Mouse (Mus musculus) layer of hippocampus, postnatal 10 days (tissue): ENCODE measurements around the gene BC048403. TPM values are rescaled to one million over a fixed set of nuclear protein-coding genes. Genes with fewer than 3 reads are reported as not detected.

Experiments
- DNase-seq, 2 experiments: peaks; one replicate each; pipeline ENCODE4 v3.0.0; 2021; ENCODE audit warnings: low spot score in 2 of 2
- long read RNA-seq: library from polyadenylated mRNA; stranded (forward); transcript quantifications from one replicate; pipeline ENCODE4 v2.0.0, GENCODE M21; 2023
- total RNA-seq, 2 experiments: library from RNA; stranded (reverse); gene quantifications; 2 replicates each; pipeline ENCODE4 v1.2.3; 2021

The BC048403 gene
- 1 to 10 TPM; 6.8 to 8.0 TPM for total RNA-seq
- long read RNA-seq, partial matches to known transcripts, result 1 of 6 reads
- long read RNA-seq, other reads (novel, unspliced or antisense), result 2 of 6 reads

DNA sequence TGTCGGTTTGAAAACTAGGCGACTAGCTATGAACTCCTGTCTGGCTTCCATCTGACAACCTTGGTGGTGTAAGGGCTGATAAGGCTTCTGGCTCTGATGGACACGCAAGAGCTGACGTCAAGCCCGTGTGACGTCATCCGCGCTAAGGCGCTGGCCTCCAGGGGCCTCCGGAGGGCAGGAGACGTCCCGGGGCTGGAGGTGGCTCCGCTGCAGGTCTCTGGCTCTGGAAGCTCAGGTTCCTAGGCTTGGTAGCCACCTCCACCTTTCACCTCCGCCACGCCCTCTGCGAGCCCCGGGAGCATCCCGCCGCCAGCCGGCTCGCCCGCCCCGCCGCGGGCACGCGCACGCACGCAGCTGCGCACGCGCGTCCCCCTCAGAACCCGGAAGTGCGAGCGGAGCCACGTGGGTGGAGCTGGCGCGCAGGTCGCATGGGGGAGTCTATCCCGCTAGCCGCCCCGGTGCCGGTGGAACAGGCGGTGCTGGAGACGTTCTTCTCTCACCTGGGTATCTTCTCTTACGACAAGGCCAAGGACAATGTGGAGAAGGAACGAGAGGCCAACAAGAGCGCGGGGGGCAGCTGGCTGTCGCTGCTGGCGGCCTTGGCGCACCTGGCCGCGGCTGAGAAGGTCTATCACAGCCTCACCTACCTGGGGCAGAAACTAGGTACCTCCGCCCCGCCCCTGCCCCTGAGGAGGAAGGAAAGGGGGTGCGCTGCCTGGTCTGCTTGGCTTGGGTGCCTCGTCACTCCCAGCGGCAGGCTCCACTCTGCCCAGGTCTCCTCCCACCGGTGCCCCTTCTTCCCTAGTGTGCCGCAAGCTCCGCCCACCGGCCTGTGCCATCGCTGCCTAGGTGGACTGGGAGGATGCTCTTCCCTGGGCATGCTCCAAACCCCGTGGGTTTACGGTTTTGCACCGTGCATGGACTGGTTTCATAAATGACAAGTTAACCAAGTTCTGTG, at the start of gene BC048403:
TSS of gene BC048403 (plus strand) at position 390 of the 958 bp plus-strand sequence.
- DNase-seq, result peak; percentile 85 to 91

DNA sequence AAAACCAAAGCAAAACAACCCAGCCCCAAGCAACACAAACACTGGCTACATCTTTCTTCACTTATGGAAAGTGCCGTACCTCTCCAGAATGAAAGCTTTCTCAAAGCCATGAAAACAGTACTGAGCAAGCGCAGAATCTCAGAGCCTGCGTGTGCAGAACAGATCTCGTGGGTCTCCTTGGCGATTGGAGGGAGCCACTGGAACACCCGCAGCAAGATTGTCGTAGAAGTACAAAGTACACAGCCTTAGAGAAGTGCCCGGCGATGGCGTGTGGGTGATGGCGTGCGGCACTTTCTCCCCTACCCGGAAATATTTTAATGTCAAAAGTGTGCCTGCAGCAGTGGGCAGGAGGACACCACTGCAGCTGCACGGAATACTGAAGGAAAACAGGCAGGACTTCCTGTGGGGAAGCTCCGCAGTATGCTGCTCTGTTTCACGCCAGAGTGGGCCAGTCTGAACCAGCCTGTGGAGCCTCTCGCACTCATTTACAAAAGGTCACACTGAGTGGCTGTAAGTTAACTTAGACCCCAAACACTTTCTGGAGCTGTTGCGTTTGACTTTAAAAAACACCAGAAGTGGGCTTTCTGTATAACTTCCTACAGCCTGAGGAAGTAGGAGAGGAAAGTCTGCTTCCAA, 46.7 kb upstream of the BC048403 start:
- DNase-seq, result no peak

DNA sequence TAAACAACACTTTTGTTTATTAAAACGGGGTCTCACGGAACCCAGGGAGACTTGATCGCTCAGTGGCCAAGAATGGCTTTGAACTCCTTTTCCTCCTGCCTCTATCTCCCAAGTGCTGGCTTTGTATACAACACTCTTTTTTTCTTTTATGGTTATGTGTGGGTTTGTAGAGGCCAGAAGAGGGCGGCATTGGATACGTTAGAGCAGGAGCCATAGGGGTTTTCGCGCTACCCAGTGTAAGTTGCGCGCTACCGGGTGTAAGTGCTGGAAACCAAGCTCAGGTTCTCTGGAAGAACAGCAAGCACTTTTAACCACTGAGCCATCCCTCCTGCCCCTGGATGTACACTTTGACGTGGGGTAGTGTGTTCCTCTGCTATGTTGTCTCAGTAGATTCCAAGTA, 45.2 kb upstream of the BC048403 start:
- no peak for DNase-seq

DNA sequence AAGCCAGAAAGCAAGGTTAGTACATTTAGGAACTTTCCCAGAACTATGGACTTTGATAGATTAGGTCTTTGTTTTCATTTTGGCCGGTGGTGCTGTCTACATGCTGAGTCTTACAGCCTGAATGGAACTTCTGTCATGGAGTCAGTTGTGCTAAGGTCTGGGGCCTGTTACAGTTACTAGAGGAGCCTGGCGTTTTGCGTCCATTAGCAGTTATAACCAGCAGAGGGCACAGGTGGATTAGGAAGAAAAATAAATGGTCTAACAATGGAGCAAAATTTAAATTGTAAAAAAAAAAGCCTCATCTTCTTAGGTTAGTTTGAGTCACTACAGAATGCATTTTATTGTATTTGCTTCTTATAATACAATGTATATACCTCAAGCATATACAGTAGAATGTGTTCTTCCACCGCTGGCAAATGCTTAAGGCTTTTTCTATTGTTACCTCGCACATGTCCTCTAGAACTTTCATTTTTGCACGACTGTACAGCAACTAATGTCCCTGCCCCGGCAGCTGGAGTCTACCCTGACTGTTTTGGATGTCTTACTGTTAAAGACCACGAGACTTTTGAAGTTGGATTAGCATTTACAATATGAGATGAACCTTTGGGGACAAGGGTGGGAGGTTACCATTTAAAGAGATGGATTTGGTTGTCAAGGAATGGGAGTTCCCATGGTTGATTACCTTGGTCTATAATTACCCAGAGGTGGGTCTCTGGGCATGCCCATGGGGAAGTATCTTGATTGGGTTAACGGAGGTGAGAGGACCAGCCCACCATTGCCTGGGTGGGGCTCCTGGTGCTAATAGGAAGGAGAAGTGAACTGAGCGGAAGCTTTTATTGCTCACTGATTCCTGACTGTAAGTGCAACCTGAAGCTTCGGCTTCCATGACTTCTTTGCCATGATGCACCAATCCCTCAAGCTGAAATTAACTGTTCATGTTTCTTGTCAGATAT, 38.2 kb upstream of the BC048403 start:
- peak; percentile 65 to 71 for DNase-seq

DNA sequence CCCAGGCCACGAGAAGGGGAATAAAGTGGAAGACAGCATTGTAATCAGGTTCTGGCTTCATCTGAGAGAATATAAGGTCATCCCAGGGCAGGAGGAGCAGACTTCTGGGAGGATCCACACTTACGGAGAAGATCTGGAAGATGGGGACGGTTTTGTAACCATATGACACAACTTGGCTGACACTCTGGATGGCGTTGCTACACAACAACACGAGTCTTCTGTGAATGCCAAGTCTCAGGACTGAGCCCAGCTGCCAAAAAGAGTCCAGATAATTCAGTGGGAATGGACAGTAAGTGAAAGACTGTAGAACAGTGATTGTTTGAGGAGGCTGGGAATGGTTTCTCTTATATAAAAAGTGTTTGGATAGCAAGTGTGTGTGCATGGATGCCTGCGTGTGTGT, 36.1 kb upstream of the BC048403 start:
- no peak for DNase-seq

DNA sequence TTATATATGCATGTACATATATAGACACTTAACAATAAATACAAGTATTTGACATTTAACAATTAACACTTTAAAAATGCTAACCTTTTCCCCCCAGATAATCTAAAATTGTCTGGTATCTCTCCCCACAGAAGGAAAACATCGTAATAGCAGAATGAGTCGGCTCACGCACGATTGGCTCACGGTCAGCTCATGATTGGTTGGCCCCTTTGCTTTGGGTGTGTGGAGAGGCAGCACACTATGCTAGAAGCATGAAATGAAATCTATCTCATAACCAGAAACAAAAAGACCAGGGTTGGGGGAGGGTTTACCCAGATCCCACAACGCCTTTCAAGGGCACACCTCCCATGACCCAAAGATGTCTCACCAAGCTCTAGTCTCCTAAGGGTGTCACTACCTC, 34.9 kb upstream of the BC048403 start:
- no peak for DNase-seq

DNA sequence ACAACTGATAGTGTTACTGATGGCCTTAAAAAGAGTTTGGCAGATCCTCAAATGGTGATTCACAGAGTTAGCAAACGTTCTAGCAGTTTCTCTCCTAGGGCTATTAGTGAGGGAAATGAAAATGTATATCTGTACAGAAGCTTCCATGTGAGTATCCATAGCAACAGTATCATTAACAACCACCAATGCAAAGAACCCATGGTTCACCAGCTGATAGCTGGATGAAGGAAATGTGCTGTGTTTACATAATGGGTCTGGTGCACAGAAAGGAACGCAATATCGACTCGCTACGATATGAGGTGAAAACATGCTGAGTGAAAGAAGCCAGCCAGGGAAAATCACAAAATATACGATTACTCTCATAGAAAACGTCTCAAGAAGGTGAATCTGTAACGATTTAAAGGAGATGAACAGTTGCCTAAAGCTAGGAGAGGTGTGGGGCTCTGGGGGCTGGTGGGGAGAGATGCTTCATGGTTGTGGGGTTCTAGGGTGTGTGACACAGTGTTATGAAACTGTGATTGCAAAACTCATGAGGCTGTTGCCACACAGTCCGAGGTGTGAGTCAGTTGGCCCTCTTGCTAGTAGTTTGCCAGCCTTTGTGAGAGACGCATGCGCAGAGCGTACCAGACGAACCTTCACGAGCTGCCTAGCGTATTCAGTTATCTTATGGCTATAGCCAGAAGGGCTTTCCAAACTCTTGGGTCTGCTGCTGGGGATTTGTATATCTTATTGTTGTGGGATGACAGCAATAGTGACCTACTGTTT, 34.2 kb upstream of the BC048403 start:
- no peak for DNase-seq

DNA sequence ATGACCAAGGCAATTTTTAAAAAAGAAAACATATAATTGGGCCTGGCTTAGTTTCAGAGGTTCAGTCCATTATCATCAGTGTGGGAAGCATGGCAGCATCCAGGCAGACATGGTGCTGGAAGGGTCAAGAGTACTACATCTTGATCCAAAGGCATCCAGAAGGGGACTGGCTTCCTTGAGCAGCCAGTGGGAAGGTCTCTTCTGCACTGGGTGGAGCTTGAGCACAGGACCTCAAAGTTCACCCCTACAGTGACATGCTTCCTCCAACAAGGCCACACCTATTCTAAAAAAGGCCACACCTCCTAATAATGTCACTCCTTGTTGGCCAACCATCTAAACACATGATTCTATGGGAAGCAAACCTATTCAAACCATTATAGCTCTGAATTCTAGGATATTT, 22.9 kb upstream of the BC048403 start:
- no peak for DNase-seq

DNA sequence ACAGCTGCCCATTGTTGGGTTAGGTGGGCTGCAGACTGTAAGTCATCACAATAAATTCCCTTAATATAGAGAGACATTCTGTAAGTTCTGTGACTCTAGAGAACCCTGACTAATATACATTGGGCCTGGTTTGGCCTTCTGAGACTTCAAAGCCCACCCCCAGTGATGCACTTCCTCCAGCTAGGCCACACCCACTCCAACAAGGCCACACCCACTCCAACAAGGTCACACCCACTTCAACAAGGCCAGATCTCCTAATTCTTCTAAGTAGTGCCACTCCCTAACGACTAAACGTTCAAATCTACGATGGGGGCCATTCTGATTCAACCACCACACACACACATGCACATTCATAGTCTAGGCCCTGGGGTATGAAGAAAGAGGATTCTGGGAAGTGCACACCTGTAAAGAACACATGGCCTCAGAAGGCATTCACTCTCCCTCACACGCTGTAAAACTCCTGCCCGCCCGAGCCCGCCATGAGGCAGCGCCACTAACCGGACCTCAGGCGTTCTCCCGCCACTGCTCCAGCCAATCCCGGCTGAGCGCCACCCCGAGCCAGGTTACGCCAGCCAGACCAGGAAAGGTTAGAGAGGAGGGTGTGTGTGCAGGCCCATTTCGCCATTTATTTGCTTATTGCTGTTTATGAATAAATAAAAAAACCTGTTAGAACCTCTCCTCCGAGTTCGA, 20.7 kb upstream of the BC048403 start:
- DNase-seq, result no peak

DNA sequence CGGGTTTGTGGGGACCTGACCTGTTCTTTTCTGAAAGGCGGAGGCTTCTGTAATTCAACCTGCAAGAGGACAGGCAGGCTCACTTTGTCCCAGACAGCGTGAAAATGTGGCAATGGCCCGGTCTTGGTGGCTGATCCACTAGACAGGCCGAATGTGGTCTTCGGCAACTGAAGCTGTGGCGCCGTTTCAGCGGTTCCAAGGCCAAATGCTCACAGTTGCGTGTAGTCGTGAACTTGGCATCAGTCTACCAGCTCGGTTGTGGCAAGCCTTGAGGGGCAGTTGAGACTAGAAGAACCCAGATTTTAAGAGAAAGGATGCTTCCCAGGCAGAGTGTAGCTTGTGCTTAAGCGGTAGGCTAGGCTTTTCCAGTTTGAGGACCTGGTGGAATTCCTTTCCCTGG, 19.0 kb upstream of the BC048403 start:
- no peak for DNase-seq

DNA sequence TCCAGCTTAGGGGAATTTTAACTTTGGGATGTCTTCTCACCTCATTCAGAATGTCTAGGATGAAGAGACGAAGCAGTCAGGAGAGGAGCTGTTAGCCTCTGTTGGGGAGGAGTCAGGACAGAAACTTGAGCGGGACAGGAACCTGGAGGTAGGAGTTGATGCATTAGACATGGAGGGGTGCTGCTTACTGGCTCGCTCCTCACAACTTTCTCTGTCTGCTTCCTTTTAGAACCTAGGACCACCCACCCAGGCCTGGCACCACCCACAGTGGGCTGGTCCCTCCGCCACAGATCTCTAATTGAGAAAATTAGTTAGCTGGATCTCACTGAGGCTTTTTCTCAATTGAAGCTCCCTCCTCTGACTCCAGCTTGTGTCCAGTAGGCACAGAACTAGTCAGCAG, 13.2 kb upstream of the BC048403 start:
- no peak for DNase-seq

DNA sequence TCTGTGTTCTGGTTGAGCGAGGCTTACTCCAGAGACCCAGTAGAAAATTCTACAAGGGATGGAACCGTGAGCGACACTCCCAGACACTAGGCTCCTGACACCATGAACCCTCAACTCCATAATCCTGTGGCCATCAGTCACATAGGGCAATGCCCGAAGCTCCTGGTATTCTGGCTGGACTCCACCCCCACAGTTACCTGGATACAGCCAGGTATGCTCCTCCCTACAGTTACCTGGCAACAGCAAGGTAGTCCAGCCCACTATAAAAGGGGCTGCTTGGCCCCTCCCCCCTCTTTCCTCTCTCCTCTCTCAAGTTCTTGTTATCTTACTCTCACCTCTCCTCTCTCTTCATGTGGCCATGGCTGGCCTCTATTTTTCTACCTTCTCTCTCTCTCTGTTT, 12.6 kb upstream of the BC048403 start:
- no peak for DNase-seq

DNA sequence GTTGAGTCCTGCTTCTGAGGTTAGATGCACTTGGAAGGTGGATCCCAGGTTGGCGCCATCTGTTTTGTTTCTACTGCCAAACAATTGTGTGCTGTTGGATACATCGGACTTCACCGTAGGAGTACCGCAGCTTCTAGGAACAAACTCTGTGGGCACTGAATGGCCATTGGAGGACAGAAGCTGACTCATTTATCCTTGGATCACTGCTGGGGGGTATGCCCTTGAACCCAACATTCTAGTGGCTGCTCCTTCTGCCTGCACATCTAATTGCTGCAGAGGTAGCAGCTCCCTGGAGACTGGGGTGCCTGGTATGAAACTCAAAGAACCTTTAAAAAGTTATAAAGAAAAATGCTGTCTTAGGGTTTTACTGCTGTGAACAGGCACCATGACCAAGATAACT, 11.5 kb upstream of the BC048403 start:
- no peak for DNase-seq

DNA sequence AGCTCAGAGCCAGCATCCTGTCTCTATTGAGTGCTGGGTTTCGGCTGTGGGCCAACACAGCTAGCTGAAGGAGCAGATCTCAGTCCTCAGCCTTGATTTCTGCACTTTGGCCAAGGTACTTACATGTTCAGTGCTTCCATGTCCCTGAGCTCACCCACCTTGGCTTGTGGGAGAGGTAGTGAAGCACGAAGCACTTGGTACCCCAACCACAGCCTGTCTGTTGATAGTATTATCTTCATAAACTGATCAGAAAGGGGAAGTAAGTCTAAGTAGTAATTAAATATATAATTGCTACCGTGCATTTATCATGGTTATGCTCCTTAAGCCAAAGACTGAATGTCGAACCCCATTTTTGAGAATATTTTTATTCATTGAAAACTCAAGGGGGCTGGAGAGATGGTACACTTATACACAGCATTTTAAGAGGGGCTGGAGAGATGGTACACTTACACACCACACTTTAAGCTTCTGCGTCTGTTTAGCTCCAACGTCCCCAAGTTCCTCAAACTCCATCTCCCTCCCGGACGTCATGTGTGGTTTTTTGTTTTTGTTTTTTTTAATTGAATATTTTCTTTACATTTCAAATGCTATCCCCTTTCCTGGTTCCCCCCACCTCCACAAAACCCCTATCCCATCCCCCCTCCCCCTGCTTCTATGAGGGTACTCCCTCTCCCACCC, 8.6 kb upstream of the BC048403 start:
- no peak for DNase-seq

DNA sequence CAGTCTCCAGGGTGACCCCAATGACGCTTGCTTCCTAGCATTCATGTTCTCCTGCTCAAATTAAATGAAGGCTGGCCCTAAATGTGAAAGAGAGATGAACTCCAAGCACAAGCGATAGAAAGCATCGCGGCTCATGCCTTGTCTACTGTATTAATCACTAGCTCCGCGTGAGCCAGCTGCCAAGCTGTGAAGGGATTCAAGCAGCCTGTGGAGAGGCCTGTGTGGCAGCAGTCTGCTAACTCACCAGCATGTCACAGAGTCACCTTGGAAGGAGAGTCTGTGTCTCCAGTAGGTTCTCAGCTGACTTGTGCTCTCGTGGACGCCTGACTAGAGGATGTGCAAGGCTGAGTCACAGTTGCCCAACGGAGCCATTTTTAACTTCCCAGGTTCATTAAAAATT, 7.2 kb upstream of the BC048403 start:
- DNase-seq, result no peak

DNA sequence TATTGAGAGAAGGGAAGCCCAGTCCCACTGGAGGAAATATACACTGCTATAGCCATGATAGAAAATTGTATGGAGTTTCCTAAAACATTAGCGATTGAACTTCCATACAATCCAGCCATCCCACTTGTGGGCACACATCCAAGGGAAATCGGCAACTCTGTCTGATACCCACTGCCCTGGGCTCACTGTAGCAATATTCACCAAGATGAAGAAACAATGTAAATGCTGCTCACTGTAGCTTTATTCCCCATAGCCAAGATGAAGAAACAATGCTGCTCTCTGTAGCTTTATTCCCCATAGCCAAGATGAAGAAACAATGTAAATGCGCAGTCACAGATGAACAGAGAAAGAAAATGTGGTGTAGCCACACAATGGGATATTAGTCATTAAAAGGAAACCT, 2.5 kb upstream of the BC048403 start:
- DNase-seq, result no peak

DNA sequence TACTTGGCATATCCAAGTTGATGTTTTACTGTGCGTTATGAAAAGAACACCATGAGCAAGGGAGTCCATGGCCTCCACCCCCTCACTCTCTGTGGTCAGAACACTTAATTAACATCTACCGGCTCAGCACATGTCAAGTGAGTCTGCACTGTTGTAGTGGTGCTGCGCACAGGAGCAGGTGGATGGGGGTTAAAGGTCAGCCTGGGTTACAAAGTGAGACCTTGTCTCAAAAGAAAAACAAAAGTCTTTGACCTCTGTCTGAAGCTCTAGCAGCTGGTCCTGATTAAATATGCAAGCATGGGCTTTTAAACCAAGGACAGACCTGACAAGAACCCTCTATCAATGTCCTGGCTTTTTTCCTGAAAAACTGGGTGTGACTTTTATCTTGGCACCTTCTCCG, 2.6 kb downstream of the BC048403 start:
- no peak for DNase-seq

DNA sequence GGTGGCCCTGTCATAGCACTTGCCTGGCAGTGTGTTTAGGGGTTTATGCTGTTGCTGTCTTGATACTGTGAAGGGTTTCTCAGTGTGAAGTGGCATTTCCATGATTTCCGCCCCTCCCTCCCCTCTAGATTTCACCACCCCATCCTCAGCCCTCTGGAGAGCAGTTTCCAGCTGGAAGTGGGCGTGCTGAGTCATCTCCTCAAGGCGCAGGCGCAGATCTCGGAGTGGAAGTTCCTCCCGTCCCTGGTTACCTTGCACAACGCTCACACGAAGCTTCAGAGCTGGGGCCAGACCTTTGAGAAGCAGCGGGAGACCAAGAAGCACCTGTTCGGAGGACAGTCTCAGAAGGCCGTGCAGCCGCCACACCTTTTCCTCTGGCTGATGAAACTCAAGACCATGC, 10.4 kb downstream of the BC048403 start:
- DNase-seq, result peak in 1 of 2 experiments; percentile 24

DNA sequence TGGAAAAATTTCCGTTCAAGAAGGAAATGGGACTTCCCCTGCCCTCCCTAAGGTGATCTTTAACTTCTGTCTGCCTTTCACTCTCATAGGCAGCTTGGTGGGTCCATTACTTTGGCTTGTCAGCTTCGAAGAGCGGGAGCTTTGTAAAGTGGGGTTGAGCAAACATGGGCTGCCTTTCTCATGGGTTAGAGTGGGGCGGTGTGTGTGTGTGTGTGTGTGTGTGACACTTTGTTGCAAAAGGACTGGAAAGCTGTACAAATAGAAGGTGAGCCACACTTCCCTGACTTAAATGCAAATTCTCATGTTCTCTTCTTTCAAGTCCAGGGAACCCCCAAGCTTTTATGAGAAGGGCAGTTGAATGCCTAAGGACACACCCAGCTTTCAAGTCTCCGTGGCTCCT, 14.5 kb downstream of the BC048403 start:
- no peak for DNase-seq
